Mouse (Mus musculus) liver, embryonic 13.5 days (tissue): Measurements from ENCODE around the gene Dmrtb1. TPM values are rescaled to one million over a fixed set of nuclear protein-coding genes. Genes with fewer than 3 reads are reported as not detected.

ENCODE experiments used
- ATAC-seq: fragments of 200-750 bp; cut with Nextera tagmentation; 2 replicates; pipeline ENCODE4 v1.8.0; 2017; ENCODE audit warnings: low read depth, mild to moderate bottlenecking, moderate number of reproducible peaks, moderate library complexity
- DNase-seq: peaks from one replicate; pipeline ENCODE4 v3.0.0; 2022
- H3K27ac ChIP-seq: fragments of 300-500 bp; sonication (generic); 2 replicates; pipeline ENCODE4 v1.5.1; 2015; ENCODE audit warnings: moderate library complexity, mild to moderate bottlenecking, inconsistent platforms
- H3K27me3 ChIP-seq: fragments of 300-500 bp; sonication (generic); 2 replicates; pipeline ENCODE4 v1.6.1; 2015; ENCODE audit warnings: mild to moderate bottlenecking, inconsistent platforms
- H3K36me3 ChIP-seq: fragments of 300-500 bp; sonication (generic); 2 replicates; pipeline ENCODE4 v1.6.1; 2015; ENCODE audit warnings: mild to moderate bottlenecking, inconsistent platforms
- H3K4me1 ChIP-seq: fragments of 300-500 bp; sonication (generic); replicated peaks from 2 replicates; pipeline ENCODE4 v1.6.1; 2015; ENCODE audit warnings: inconsistent platforms
- H3K4me2 ChIP-seq: fragments of 300-500 bp; sonication (generic); 2 replicates; pipeline ENCODE4 v1.6.1; 2015; ENCODE audit warnings: inconsistent platforms, mild to moderate bottlenecking, moderate library complexity
- H3K4me3 ChIP-seq: fragments of 300-500 bp; sonication (generic); replicated peaks from 2 replicates; pipeline ENCODE4 v1.5.1; 2015; ENCODE audit warnings: mild to moderate bottlenecking, inconsistent platforms
- H3K9ac ChIP-seq: fragments of 300-500 bp; sonication (generic); 2 replicates; pipeline ENCODE4 v1.6.1; 2015; ENCODE audit warnings: mild to moderate bottlenecking, inconsistent platforms
- H3K9me3 ChIP-seq: fragments of 300-500 bp; sonication (generic); replicated peaks from 2 replicates; pipeline ENCODE4 v1.6.1; 2016; ENCODE audit warnings: inconsistent platforms
- WGBS: fragments of 180-500 bp; shearing (Covaris S2); methylation state at CpG from one replicate; pipeline ENCODE4 v1.1.7; 2015; ENCODE audit not compliant: insufficient replicate concordance; 5-methylcytosine and 5-hydroxymethylcytosine counted together
- polyA plus RNA-seq: library from polyadenylated mRNA; unstranded; fragments of >200 nt; fragmentation: Nextera tagmentation; extraction: Ambion mirVana; gene quantifications from 2 replicates; pipeline ENCODE4 v1.2.1, GENCODE M21; 2015

Gene Dmrtb1
- polyA plus RNA-seq, result not detected in 2 replicates

DNA sequence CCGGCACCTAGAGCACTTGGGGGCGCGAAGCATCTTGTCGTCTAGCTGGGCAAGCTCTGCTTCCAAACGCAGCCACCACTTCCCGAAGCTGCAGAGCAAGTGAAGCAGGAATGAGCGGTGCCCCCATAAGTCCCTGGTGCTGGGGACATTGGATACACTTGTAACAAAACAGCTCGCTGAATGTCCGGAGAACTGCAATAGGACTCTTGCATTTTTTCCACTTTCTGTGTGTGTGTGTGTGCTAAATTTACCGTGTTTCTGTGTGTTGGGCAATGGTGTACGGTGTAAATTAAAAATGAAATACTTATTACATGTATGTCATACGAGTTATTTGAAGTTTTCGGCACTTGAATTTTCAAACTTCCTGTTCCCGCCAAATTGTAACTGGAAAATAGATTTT is at the start of gene Dmrtb1:
Gene Dmrtb1, minus strand, starts transcription at position 101 of the 400 bp plus-strand sequence.
- Histone ChIP-seq H3K27me3 (peaks cover 24% of the 10 kb centered on the region), H3K4me1 (no peaks in the 10 kb centered on the region), H3K27ac (no peak within 1 kb of the TSS), H3K4me3 (no peak within 1 kb of the TSS), H3K36me3 (no peaks in the 10 kb centered on the region), H3K4me2 (no peak within 1 kb of the TSS), H3K9me3 (no peaks in the 10 kb centered on the region), H3K9ac (no peak within 1 kb of the TSS)
- DNase-seq (no peak), ATAC-seq (no peak)
- 79% methylated on average over 14 of the region's 14 CpGs for WGBS

DNA sequence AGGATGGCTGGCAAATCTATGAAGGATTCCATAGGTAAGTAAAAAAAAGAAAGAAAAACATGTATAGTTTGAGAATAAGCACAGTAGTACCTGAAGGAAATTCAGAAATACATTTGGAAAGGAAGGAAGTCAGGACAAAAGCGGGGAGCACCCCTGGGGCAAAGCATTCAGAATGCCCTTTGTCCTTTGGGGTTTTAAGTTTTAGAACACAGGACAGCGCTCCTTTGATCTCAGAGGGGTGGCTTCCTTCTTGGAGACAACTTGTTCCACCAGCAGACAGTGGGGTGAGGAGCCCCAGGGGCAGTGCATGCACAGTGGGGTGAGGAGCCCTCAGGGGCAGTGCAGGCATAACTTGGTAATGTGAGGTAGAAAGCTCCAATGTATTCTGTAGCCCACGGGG is 49.6 kb upstream of the Dmrtb1 start:
- Histone ChIP-seq H3K27me3 (peaks cover 23% of the 10 kb centered on the region), H3K9ac (no peak overlapping the region), H3K4me3 (no peak overlapping the region), H3K4me1 (0 out of 2 replicates have a peak, but pooled peaks cover 2% of the 10 kb centered on the region), H3K36me3 (no peaks in the 10 kb centered on the region), H3K27ac (no peak overlapping the region), H3K9me3 (no peaks in the 10 kb centered on the region), H3K4me2 (no peak overlapping the region)
- DNase-seq, result no peak
- WGBS, result 30% methylated on average over 3 of the region's 3 CpGs
- ATAC-seq, result no peak

DNA sequence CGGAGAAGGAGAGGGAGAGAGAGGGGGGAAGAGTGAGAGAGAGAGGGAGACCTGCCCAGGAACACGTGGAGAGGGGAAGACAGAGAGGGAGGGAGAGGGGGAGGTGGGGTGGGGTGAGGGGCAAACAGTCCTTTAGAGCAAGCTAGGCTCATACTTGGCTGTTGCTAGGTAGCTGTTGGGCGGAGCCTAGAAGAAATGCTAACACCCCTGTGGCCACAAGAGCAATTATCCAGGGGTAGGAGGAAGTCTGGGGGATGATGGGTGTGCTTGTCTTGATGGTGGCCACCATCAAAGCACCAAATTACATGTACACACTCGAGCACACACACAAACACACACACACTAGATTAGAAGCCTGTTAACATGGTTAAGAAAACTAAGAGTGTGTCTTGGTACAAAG is 48.6 kb upstream of the Dmrtb1 start:
- H3K36me3 ChIP-seq, result no peaks in the 10 kb centered on the region
- H3K4me3 ChIP-seq, result no peak overlapping the region
- H3K9me3 ChIP-seq, result no peaks in the 10 kb centered on the region
- H3K9ac ChIP-seq, result no peak overlapping the region
- no peaks in the 10 kb centered on the region for H3K4me1 ChIP-seq
- H3K4me2 ChIP-seq, result no peak overlapping the region
- no peak for ATAC-seq
- DNase-seq, result no peak
- no peak overlapping the region for H3K27ac ChIP-seq
- 28% methylated on average over 4 of the region's 4 CpGs for WGBS
- peaks cover 23% of the 10 kb centered on the region for H3K27me3 ChIP-seq

DNA sequence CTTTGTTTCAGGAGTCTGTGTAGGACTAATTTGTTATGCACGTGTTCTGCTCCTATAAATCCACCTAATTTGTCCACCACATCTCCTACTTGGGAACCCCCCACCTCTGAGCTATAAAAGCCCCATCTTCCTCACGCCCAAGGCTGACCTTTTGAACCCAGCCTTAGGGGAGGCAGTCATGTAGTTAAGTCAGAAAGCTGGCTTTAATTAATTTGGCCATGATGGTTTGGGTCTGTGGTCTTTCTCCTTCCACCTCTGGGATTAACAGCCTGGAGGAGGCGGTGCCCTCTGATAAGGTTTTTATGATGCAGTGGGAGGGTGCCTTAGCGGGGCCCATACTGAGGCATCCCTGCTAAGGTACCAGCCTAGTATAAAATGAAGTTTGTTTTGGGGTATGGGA is 48.2 kb upstream of the Dmrtb1 start:
- H3K9me3 ChIP-seq, result no peaks in the 10 kb centered on the region
- no peak overlapping the region for H3K9ac ChIP-seq
- no peak for DNase-seq
- no peak overlapping the region for H3K4me3 ChIP-seq
- no peak for ATAC-seq
- no peaks in the 10 kb centered on the region for H3K4me1 ChIP-seq
- no peak overlapping the region for H3K4me2 ChIP-seq
- no peak overlapping the region for H3K27ac ChIP-seq
- H3K27me3 ChIP-seq, result peaks cover 23% of the 10 kb centered on the region
- 24% methylated on average over 4 of the region's 4 CpGs for WGBS
- H3K36me3 ChIP-seq, result no peaks in the 10 kb centered on the region

DNA sequence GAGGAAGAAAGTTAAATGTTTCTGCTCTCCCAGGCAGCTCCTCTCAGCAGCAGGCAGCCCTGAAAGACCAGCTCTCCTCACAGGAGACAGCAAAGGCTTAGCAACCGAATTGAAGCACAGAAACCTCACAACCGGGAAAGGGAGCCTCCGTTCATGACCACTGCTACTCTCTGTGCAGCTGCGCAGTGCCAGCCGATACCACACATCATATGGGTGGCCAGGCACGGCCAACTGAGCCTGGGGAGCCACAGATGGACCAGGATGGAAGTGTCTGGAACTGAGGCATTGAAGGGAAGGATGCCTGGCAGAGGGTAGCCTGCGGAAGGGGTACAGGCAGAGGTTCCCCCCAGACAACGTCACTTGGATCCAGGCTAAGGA is 47.0 kb upstream of the Dmrtb1 start:
- ATAC-seq, result no peak
- Histone ChIP-seq H3K4me2 (no peak overlapping the region), H3K27me3 (peaks cover 22% of the 10 kb centered on the region), H3K4me1 (no peaks in the 10 kb centered on the region), H3K27ac (no peak overlapping the region), H3K36me3 (no peaks in the 10 kb centered on the region), H3K9me3 (no peaks in the 10 kb centered on the region), H3K9ac (no peak overlapping the region), H3K4me3 (no peak overlapping the region)
- DNase-seq, result no peak
- WGBS, result 61% methylated on average over 8 of the region's 8 CpGs

DNA sequence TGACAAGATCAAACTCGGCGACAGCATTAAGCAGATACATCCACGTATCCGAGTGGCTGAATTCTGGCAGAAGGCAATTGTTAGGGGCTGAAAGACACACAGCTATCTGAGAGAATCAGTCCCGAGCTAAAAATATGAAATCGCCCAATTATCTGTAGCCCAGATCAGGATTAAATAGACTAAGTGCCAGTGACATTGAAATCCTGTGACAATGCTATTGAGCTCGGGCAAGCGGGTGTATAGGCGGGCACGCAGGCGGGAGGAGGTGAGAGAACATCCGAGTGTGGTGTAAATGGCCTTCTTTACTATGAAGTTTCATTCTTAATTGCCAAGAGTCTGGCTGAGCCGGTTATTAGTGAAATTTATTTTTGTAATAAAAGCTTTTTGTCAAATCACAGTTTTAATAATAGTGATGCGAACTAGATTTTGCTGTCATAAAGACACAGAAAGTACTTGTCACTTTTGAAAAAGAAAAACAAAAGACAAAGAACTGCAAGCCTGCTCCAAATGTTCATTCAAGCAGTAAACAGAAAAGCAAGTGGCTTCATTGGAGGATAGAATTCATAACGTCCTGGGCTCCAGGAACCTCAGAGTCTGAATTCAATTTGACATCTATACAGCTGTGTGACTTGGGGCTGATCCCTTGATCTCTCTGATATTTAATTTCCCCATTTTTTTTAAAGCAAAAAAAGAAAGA is 46.5 kb upstream of the Dmrtb1 start:
- 71% methylated on average over 15 of the region's 15 CpGs for WGBS
- H3K4me3 ChIP-seq, result no peak overlapping the region
- H3K36me3 ChIP-seq, result no peaks in the 10 kb centered on the region
- H3K4me1 ChIP-seq, result no peaks in the 10 kb centered on the region
- H3K27me3 ChIP-seq, result peaks cover 21% of the 10 kb centered on the region
- no peaks in the 10 kb centered on the region for H3K9me3 ChIP-seq
- no peak overlapping the region for H3K9ac ChIP-seq
- no peak overlapping the region for H3K4me2 ChIP-seq
- no peak for ATAC-seq
- no peak overlapping the region for H3K27ac ChIP-seq
- no peak for DNase-seq

DNA sequence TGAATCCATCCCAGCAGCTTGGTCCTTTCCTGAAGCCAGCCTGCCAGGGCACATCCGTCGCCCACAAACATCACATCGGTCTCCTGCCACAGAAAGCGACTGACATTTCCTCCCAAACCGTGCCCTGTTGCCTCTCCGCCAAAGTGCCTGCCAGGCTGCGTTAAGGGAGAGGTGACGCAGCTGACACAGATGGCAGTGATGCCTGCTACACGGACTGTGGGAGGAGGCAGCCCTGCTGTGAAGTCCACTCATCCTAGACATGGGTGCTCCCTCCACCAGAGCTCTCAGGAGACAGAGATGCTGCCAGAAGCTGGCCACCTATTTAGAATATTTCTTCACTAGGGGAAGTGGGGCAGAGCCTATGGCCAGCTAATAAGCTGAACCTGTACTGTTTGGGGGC is 41.4 kb upstream of the Dmrtb1 start:
- Histone ChIP-seq H3K27ac (no peak overlapping the region), H3K36me3 (no peaks in the 10 kb centered on the region), H3K9ac (no peak overlapping the region), H3K9me3 (no peaks in the 10 kb centered on the region), H3K27me3 (0 out of 2 replicates have a peak, but pooled peaks cover 9% of the 10 kb centered on the region), H3K4me1 (peaks cover 12% of the 10 kb centered on the region), H3K4me2 (no peak overlapping the region), H3K4me3 (no peak overlapping the region)
- DNase-seq (no peak), ATAC-seq (no peak)
- 53% methylated on average over 9 of the region's 9 CpGs for WGBS

DNA sequence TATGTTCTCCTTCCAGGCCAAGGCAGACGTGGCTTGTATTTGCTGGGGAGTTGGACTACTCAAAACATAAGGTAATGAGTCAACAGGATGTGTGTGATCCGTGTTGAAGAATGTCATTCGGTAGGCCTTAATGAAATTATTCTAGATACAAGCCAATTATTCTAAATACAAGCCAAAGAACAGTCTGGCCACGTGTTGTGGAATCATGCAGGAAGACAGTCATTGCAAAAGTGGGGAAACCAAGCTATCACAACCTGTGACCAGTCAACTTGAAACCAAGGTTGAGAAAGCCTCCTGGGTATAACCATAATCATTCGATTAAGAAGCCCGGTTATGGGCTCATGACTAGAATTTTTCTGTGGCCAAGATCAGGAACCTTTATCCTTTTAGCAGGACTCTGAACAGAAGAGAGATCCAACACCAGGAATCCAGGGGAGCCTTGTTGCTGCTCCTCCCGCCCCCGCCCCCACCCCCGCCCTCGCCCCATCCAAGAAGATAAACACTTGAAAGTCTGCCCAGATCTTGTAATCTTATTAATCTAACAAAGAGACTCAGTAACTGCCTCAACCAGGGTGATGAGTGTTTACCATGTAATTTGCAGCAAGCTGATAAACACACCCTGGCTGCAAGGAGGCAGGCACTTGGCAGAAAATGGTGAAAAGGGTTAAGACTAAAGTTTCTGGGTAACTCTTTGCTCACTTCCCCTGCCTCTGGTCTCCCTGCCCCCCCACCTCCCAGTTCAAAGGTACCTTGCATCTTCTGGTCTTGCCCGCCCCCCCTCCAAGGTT is 36.2 kb upstream of the Dmrtb1 start:
- no peak overlapping the region for H3K4me3 ChIP-seq
- no peaks in the 10 kb centered on the region for H3K9me3 ChIP-seq
- peak overlapping the region; percentile 17; the same call in 1 of the 2 replicates for H3K4me2 ChIP-seq
- H3K9ac ChIP-seq, result no peak overlapping the region
- H3K27me3 ChIP-seq, result 0 out of 2 replicates have a peak, but pooled peaks cover under 1% of the 10 kb centered on the region
- H3K27ac ChIP-seq, result peak overlapping the region; percentile 69; the same call in 1 of the 2 replicates
- no peak for DNase-seq
- 42% methylated on average over 11 of the region's 11 CpGs for WGBS
- peaks cover 29% of the 10 kb centered on the region for H3K4me1 ChIP-seq
- H3K36me3 ChIP-seq, result no peaks in the 10 kb centered on the region
- peak; percentile 80 for ATAC-seq

DNA sequence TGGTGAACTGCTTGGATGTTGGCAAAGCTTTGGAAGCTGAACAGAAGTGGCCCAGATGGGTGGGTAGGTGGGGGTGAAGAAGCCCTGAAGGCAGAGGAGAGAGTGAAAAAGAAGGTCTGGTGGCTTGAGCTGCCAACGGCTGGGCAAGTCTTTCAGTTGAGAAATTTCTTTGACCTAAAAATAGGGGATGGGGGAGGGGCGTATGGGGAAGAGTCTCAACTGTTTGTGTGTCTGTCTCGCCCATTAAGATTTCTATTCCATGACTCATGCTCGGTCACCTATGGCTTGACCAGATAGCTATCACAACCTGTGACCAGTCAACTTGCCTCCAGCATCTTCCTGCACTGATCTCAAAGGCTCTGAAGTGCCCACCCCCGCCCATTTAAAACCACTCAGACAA is 35.1 kb upstream of the Dmrtb1 start:
- 32% methylated on average over 5 of the region's 5 CpGs for WGBS
- Histone ChIP-seq H3K4me2 (no peak overlapping the region), H3K4me1 (peaks cover 29% of the 10 kb centered on the region), H3K9me3 (no peaks in the 10 kb centered on the region), H3K36me3 (no peaks in the 10 kb centered on the region), H3K27ac (no peak overlapping the region), H3K9ac (no peak overlapping the region), H3K27me3 (no peaks in the 10 kb centered on the region), H3K4me3 (no peak overlapping the region)
- DNase-seq (no peak), ATAC-seq (no peak)

DNA sequence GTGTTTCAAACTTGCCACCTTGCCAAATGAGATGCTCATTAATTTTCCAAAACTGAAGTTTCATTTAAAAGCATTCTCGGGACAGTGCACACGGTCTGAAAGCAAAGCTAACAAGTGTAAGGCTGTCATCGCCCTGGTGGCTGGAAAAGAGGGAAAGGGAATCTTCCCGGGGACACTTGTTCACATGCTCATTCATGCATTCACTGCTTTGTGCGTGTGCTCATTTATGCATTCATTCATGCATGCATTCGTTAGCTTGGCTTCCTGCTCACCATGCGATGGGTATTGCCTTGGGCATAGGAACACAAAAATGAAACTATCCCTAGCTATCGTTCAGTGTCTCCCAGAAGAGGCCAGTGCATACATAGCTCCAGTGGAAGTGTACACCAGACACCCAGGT is 34.7 kb upstream of the Dmrtb1 start:
- Histone ChIP-seq H3K27me3 (no peaks in the 10 kb centered on the region), H3K9me3 (no peaks in the 10 kb centered on the region), H3K27ac (no peak overlapping the region), H3K9ac (no peak overlapping the region), H3K36me3 (no peaks in the 10 kb centered on the region), H3K4me2 (no peak overlapping the region), H3K4me1 (peaks cover 29% of the 10 kb centered on the region), H3K4me3 (no peak overlapping the region)
- ATAC-seq (no peak), DNase-seq (no peak)
- WGBS, result 73% methylated on average over 8 of the region's 8 CpGs

DNA sequence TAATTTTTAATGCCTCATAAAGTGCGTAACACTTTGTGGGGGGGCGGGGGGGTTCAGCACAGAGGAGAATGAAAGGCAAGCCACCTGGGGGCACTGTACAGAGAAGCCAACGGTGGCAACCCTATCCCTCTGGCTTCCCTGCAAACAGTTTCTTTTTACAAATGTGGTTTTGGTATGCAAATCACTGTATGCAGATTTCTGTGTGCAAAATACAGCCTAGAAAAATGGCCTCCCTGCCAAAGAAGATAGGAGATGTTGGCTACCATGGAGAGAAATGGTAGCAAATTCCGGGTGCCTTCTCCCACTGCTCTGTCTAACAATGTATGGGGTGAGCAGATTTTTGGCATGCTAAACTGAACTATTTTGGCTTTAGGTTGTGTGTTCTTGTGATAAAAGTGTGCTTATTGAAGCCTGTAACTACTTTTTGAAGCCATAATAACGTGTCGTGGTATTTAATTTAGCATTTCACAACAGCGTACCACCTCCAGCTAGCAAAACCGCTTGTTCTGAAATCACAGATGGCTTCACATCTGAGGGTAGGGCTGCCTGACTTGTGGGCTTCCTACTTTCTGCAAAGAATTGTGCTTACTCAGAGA is 33.8 kb upstream of the Dmrtb1 start:
- no peak overlapping the region for H3K4me3 ChIP-seq
- no peak overlapping the region for H3K4me2 ChIP-seq
- no peaks in the 10 kb centered on the region; the same call in 1 of the 2 replicates for H3K27me3 ChIP-seq
- ATAC-seq (no peak), DNase-seq (no peak)
- WGBS, result 59% methylated on average over 8 of the region's 8 CpGs
- peaks cover 29% of the 10 kb centered on the region for H3K4me1 ChIP-seq
- H3K27ac ChIP-seq, result no peak overlapping the region
- no peak overlapping the region for H3K9ac ChIP-seq
- no peaks in the 10 kb centered on the region for H3K36me3 ChIP-seq
- H3K9me3 ChIP-seq, result no peaks in the 10 kb centered on the region
